8 mouse cellular contexts compared by ENCODE assay signal in the genomic region with DNA sequence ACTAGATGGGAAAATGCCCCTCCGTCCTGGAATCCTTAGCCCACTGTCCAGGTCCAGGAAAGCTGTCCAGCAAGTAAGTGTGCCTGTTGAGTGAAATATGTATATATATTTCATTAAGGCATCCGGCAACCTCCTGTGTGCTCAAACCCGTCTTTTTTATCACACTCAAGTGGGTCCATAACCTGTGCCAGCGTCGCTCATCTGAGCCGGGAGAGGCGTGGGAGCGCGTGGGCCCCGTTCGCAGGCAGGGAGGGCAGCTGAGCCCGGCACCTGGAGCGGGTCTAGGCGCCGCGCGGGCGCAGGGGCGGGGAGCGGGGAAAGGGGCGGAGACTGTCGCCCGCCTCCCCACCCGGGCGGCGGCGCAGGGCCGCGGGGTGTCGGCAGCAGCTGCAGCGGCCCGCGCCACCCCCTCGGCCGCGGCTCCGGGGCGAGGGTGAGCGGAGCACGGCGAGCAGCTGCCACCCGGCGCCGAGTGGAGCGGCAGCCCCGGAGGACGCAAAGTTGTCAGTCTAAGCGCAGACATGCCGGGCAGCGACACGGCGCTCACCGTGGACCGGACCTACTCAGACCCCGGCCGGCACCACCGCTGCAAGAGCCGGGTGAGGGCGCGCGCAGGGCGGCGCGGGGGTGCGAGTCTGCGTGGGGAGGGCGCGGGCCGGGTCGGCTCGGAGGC.
A peak's percentile ranks its signal among the peaks of the same experiment; 100 is the strongest.
DNase-seq lines count a peak whose midpoint lies in the region; ATAC-seq and TF ChIP-seq lines count a peak whose summit lies in the region.

No protein-coding gene starts in this region.

- peak; percentile 89 for ATAC-seq in forebrain, embryonic 15.5 days (replicated peaks)

- DNase-seq in brain, embryonic 14.5 days (ENCODE audit: low read depth), result peak; percentile 72
- peak; percentile 76 for DNase-seq in heart, postnatal 25 days (ENCODE audit: low spot score)
- DNase-seq in large intestine, adult 2 months (ENCODE audit: low read depth, low spot score), result peak; percentile 24
- peak; percentile 81 to 83 for DNase-seq in lung, adult 18-20 months
- peak; percentile 45 for DNase-seq in ovary, adult 18-20 months (ENCODE audit: low spot score)
- DNase-seq in thymus, adult 2 months, result peak; percentile 89

- H3K9me3 ChIP-seq in E14TG2a.4 (ENCODE audit: low read length), result no peaks in the 10 kb centered on the region
- no peaks in the 10 kb centered on the region for H3K9me3 ChIP-seq in forebrain, embryonic 15.5 days

- no peaks in the 10 kb centered on the region for H3K36me3 ChIP-seq in E14TG2a.4 (ENCODE audit: insufficient read depth, low read length)
- no peaks in the 10 kb centered on the region for H3K36me3 ChIP-seq in forebrain, embryonic 15.5 days
- H3K36me3 ChIP-seq in thymus, adult 2 months (ENCODE audit: control insufficient read depth, insufficient read depth, low read length), result no peaks in the 10 kb centered on the region

- peak overlapping the region; percentile 63 for H3K9ac ChIP-seq in forebrain, embryonic 15.5 days (replicated peaks)

- H3K27ac ChIP-seq in forebrain, embryonic 15.5 days (replicated peaks), result peak overlapping the region; percentile 44
- H3K27ac ChIP-seq in thymus, adult 2 months (ENCODE audit: control insufficient read depth, insufficient read depth, low read length), result no peak overlapping the region

- peak overlapping the region; percentile 97 for H3K4me2 ChIP-seq in forebrain, embryonic 15.5 days (replicated peaks)

- H3K4me3 ChIP-seq in E14TG2a.4 (replicated peaks; ENCODE audit: low read length), result peak overlapping the region; percentile 87
- H3K4me3 ChIP-seq in forebrain, embryonic 15.5 days, result peak overlapping the region; percentile 60
- peak overlapping the region; percentile 63 for H3K4me3 ChIP-seq in thymus, adult 2 months (ENCODE audit: control insufficient read depth, insufficient read depth, low read length)

- H3K4me1 ChIP-seq in E14TG2a.4 (replicated peaks; ENCODE audit: low read depth, low read length), result peaks cover 17% of the 10 kb centered on the region
- H3K4me1 ChIP-seq in forebrain, embryonic 15.5 days, result peaks cover 19% of the 10 kb centered on the region
- H3K4me1 ChIP-seq in thymus, adult 2 months (replicated peaks; ENCODE audit: control insufficient read depth, insufficient read depth, low read length), result peaks cover 21% of the 10 kb centered on the region

- TF ChIP-seq CTCF in E14TG2a.4 (conservative IDR thresholded peaks at IDR 0.05; ENCODE audit: low read length), result no peak
- no peak for TF ChIP-seq CTCF in brain, embryonic 14.5 days (IDR thresholded peaks at IDR 0.05; ENCODE audit: borderline replicate concordance, extremely low read depth, insufficient read depth, insufficient read length)
- peak; percentile 56; the same call in 1 of the 2 replicates for TF ChIP-seq CTCF in thymus, adult 2 months (IDR thresholded peaks at IDR 0.05; ENCODE audit: borderline replicate concordance, control insufficient read depth, extremely low read depth, insufficient read depth, low read length, poor library complexity)

- intact Hi-C loops in heart, postnatal 25 days (cut with DNase I), result loop anchor here (2.0 to 5.0 kb wide), 5 partner anchors 32 to 106 kb away; no protein-coding TSS in a partner anchor

- TF ChIP-seq POLR2A in brain, embryonic 14.5 days (IDR thresholded peaks at IDR 0.05; ENCODE audit: borderline replicate concordance, extremely low read depth, insufficient read depth, insufficient read length, poor library complexity, severe bottlenecking), result no peak
- peak; percentile 54; the same call in 1 of the 2 replicates for TF ChIP-seq POLR2A in thymus, adult 2 months (IDR thresholded peaks at IDR 0.05; ENCODE audit: control insufficient read depth, extremely low read depth, insufficient read depth, low read length, poor library complexity)

- under 1% methylated on average over 71 of the region's 71 CpGs for WGBS in forebrain, embryonic 15.5 days
- under 1% methylated on average over 68 of the region's 71 CpGs for WGBS in large intestine, adult 2 months
- 1% methylated on average over 71 of the region's 71 CpGs for WGBS in thymus, adult 2 months

- H3K27me3 ChIP-seq in E14TG2a.4 (ENCODE audit: insufficient read depth, low read length), result peaks cover 47% of the 10 kb centered on the region
- H3K27me3 ChIP-seq in forebrain, embryonic 15.5 days, result peaks cover 9% of the 10 kb centered on the region; the same call in 1 of the 2 replicates
- H3K27me3 ChIP-seq in thymus, adult 2 months (ENCODE audit: control insufficient read depth, insufficient read depth, low read length), result no peaks in the 10 kb centered on the region

Comparison
In these comparisons a context has a peak if more than half of its experiments do, and no peak if none do; other contexts are left out.
1. DNase-seq: peak in every context shown above with its lines; median percentile 89 in thymus, adult 2 months; 82 in lung, adult 18-20 months; 76 in heart, postnatal 25 days; 72 in brain, embryonic 14.5 days; 45 in ovary, adult 18-20 months; 24 in large intestine, adult 2 months.